Mouse (Mus musculus): ENCODE measurements around the gene Hebp2. TPM values are rescaled to one million over a fixed set of nuclear protein-coding genes. Genes with fewer than 3 reads are reported as not detected.
A peak's percentile ranks its signal among the peaks of the same experiment; 100 is the strongest.

The Hebp2 gene
- total RNA-seq, 2 experiments from 2014 or later = 0.55 to 1.1 TPM

GRCm38 (mm10) chr10:18525311-18525710, 20.6 kb downstream of the Hebp2 start:
- no peak for DNase-seq
- intact Hi-C loops (cut with DNase I; ENCODE audit: low total_unique reads) = no loop called here

DNA sequence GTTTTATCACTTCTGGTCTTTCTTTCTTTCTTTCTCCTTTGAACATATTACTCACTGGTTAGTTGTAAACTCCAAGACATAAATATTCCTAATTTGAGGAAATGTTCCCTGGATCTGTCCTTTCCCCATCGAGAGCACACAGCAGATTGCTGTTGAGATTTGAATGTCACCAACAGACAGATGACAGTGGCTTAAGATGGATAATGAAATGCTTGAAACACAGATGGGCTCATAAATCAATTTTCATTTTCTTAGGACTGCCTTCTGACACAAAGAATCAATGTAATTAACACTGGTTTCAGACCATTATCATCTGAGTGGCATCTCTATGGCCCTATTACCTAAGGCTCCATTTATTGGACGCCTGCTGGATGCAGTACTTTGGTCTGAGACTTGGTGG, 23.3 kb downstream of the Hebp2 start:
- intact Hi-C loops (cut with DNase I; ENCODE audit: low total_unique reads) = no loop called here
- no peak for DNase-seq

GRCm38 (mm10) chr10:18511496-18511895, 34.4 kb downstream of the Hebp2 start:
- intact Hi-C loops (cut with DNase I; ENCODE audit: low total_unique reads) = no loop called here
- no peak for DNase-seq

GRCm38 (mm10) chr10:18510663-18511062, 35.2 kb downstream of the Hebp2 start:
- DNase-seq = no peak
- intact Hi-C loops (cut with DNase I; ENCODE audit: low total_unique reads) = no loop called here

GRCm38 (mm10) chr10:18508586-18508985, 37.3 kb downstream of the Hebp2 start:
- intact Hi-C loops (cut with DNase I; ENCODE audit: low total_unique reads) = no loop called here
- DNase-seq = peak; percentile 36

GRCm38 (mm10) chr10:18507869-18508473, 37.9 kb downstream of the Hebp2 start:
- no peak for DNase-seq
- intact Hi-C loops (cut with DNase I; ENCODE audit: low total_unique reads) = no loop called here

DNA sequence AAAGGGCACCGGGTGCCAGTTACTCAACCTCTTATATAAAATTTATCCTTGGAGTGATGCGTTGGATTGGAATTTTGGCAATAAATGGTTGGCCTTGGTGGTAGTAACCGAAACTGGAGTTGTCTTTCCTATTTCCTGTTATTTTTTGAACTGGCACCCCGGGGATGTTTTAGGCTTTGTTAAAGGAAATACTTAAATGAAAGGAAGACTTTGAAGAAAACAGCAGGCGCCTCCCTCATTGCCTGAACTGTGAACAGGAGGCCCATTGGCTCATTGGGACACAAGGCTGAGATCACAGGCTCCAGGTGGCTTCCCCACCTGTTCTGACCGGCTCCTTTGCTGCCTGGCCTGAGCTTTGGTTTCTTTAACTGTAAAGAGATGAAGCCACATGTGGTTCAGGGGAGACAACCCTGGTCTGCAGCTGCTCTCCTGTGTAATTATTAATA, 39.4 kb downstream of the Hebp2 start:
- intact Hi-C loops (cut with DNase I; ENCODE audit: low total_unique reads) = no loop called here

GRCm38 (mm10) chr10:18505690-18506089, 40.2 kb downstream of the Hebp2 start:
- no peak for DNase-seq
- intact Hi-C loops (cut with DNase I; ENCODE audit: low total_unique reads) = no loop called here

More for the DNA sequence above, 39.4 kb downstream of the Hebp2 start:
- no peak for DNase-seq

DNA sequence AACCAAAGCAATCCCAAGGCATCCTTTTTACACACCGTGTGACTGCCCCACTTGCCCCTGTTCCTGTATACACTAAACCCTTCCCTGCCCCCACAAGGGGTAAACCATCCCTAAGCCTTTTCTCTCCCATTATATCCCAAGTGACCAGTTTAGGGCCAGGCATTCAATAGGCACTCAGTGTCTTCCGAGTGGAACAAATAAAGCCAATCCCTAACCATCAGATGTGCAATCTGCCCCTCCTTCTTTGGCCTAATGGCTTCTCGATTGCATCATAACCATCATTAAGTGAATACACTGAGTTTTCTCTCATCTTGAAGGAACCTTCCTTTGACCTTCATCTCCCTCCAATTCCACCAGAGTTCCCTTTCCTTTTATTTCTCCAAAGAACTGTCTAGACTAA, 43.9 kb downstream of the Hebp2 start:
- intact Hi-C loops (cut with DNase I; ENCODE audit: low total_unique reads) = no loop called here
- DNase-seq = no peak

- DNase-seq = no peak
- intact Hi-C loops (cut with DNase I; ENCODE audit: low total_unique reads) = no loop called here
These were observed 48.8 kb downstream of the Hebp2 start for GRCm38 (mm10) chr10:18497066-18497465.

- intact Hi-C loops (cut with DNase I; ENCODE audit: low total_unique reads) = no loop called here
- no peak for DNase-seq
These were observed 51.6 kb downstream of the Hebp2 start for GRCm38 (mm10) chr10:18494249-18494648.

- intact Hi-C loops (cut with DNase I; ENCODE audit: low total_unique reads) = no loop called here
- no peak for DNase-seq
These were observed 52.6 kb downstream of the Hebp2 start for GRCm38 (mm10) chr10:18493010-18493894.

DNA sequence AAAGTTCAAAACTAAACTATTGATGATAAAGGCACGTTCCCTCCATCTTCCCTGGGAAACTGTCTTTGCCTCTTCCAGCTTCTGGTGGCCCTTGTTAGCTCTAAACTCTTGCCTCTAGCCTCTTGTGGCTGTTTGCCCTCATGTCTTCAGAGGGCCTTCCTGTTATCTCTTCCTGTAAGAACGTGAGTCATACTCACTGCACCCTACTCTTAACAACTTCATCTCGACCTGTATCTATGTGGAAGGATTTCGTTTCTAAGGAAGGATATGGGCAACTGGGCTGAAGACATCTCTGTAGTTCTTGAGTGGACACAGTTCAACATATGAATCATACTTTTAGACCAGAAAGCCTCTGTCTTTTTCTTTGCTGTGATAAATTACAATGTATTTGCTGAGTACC, 53.9 kb downstream of the Hebp2 start:
- DNase-seq = no peak
- intact Hi-C loops (cut with DNase I; ENCODE audit: low total_unique reads) = no loop called here

- intact Hi-C loops (cut with DNase I; ENCODE audit: low total_unique reads) = no loop called here
These were observed 55.9 kb downstream of the Hebp2 start for GRCm38 (mm10) chr10:18489936-18490335.

More at GRCm38 (mm10) chr10:18489936-18490335, 55.9 kb downstream of the Hebp2 start:
- DNase-seq = no peak

Other genes starting within 250 kb of the Hebp2 start
- 1 to 10 TPM; 6.6 to 7.5 TPM for gene Nhsl1, start 227.1 kb downstream of the Hebp2 start, total RNA-seq (2021)
- gene Arfgef3, start 197.9 kb upstream of the Hebp2 start, total RNA-seq (2021) = 1 to 10 TPM in 1 of 2 experiments, under 1 TPM in 1; 0.84 to 1.3 TPM
- not detected for gene Gm4922, start 240.7 kb upstream of the Hebp2 start, total RNA-seq (2021)

Data from gastrocnemius, postnatal 14 days (tissue).